Mouse (Mus musculus): ENCODE measurements at regions not wholly inside any gene's neighbourhood (a gene's known extent, or its start where the extent isn't known, plus 50 kb on each side); places are given as distances from the start of the nearest gene placed in this dataset.

- ATAC-seq (ENCODE audit: insufficient read depth, low read depth) (no peak), DNase-seq (ENCODE audit: low spot score) (peak; percentile 23)
- no peaks in the 10 kb centered on the region for H3K9me3 ChIP-seq (replicated peaks; ENCODE audit: control insufficient read depth, low read length)
- 34% methylated on average over 4 of the region's 4 CpGs for WGBS
- no peaks in the 10 kb centered on the region for H3K27me3 ChIP-seq (ENCODE audit: control insufficient read depth, insufficient read depth, low read length)
- peak; percentile 64 for TF ChIP-seq CTCF (IDR thresholded peaks at IDR 0.05; ENCODE audit: low read depth)
- TF ChIP-seq EP300 (IDR thresholded peaks at IDR 0.05; ENCODE audit: low read depth): no peak
- no peaks in the 10 kb centered on the region for H3K36me3 ChIP-seq (replicated peaks; ENCODE audit: control insufficient read depth, insufficient read depth, low read length)
- no peaks in the 10 kb centered on the region for H3K4me1 ChIP-seq (ENCODE audit: control insufficient read depth, insufficient read depth)
- no peak overlapping the region for H3K9ac ChIP-seq (replicated peaks; ENCODE audit: low read depth, low read length)
- no peak overlapping the region for H3K4me3 ChIP-seq (ENCODE audit: low read depth, low read length)
- H3K27ac ChIP-seq (ENCODE audit: low read depth): no peak overlapping the region
- H3K4me2 ChIP-seq (ENCODE audit: low read depth, low read length): no peak overlapping the region
Measured at GRCm38 (mm10) chr11:52521879-52522278, 125.7 kb downstream of the 9530068E07Rik start.

- H3K27me3 ChIP-seq (ENCODE audit: control insufficient read depth, insufficient read depth, low read length): no peaks in the 10 kb centered on the region
- no peak overlapping the region for H3K9ac ChIP-seq (replicated peaks; ENCODE audit: low read depth, low read length)
- WGBS: 58% methylated on average over 3 of the region's 3 CpGs
- no peaks in the 10 kb centered on the region for H3K4me1 ChIP-seq (ENCODE audit: control insufficient read depth, insufficient read depth)
- ATAC-seq (ENCODE audit: insufficient read depth, low read depth) (no peak), DNase-seq (ENCODE audit: low spot score) (no peak)
- H3K9me3 ChIP-seq (replicated peaks; ENCODE audit: control insufficient read depth, low read length): no peaks in the 10 kb centered on the region
- H3K4me2 ChIP-seq (ENCODE audit: low read depth, low read length): no peak overlapping the region
- no peak for TF ChIP-seq EP300 (IDR thresholded peaks at IDR 0.05; ENCODE audit: low read depth)
- TF ChIP-seq CTCF (IDR thresholded peaks at IDR 0.05; ENCODE audit: low read depth): no peak
- no peak overlapping the region for H3K4me3 ChIP-seq (ENCODE audit: low read depth, low read length)
- H3K36me3 ChIP-seq (replicated peaks; ENCODE audit: control insufficient read depth, insufficient read depth, low read length): no peaks in the 10 kb centered on the region
- no peak overlapping the region for H3K27ac ChIP-seq (ENCODE audit: low read depth)
Measured at GRCm38 (mm10) chr11:52522384-52522783, 126.2 kb downstream of the 9530068E07Rik start.

- 41% methylated on average over 4 of the region's 4 CpGs for WGBS
- ATAC-seq (ENCODE audit: insufficient read depth, low read depth) (no peak), DNase-seq (ENCODE audit: low spot score) (no peak)
- Histone ChIP-seq H3K9ac (replicated peaks; ENCODE audit: low read depth, low read length) (no peak overlapping the region), H3K4me1 (ENCODE audit: control insufficient read depth, insufficient read depth) (no peaks in the 10 kb centered on the region), H3K27me3 (ENCODE audit: control insufficient read depth, insufficient read depth, low read length) (no peaks in the 10 kb centered on the region), H3K4me2 (ENCODE audit: low read depth, low read length) (no peak overlapping the region), H3K9me3 (replicated peaks; ENCODE audit: control insufficient read depth, low read length) (no peaks in the 10 kb centered on the region), H3K4me3 (ENCODE audit: low read depth, low read length) (no peak overlapping the region), H3K27ac (ENCODE audit: low read depth) (no peak overlapping the region), H3K36me3 (replicated peaks; ENCODE audit: control insufficient read depth, insufficient read depth, low read length) (no peaks in the 10 kb centered on the region)
- no peak for TF ChIP-seq EP300 (IDR thresholded peaks at IDR 0.05; ENCODE audit: low read depth)
- no peak for TF ChIP-seq CTCF (IDR thresholded peaks at IDR 0.05; ENCODE audit: low read depth)
Measured at GRCm38 (mm10) chr11:52523191-52523590, 127.0 kb downstream of the 9530068E07Rik start.

GRCm38 (mm10) chr11:52523671-52524070 lies 127.4 kb downstream of the 9530068E07Rik start:
- ATAC-seq (ENCODE audit: insufficient read depth, low read depth) (no peak), DNase-seq (ENCODE audit: low spot score) (no peak)
- no peaks in the 10 kb centered on the region for H3K4me1 ChIP-seq (ENCODE audit: control insufficient read depth, insufficient read depth)
- H3K4me3 ChIP-seq (ENCODE audit: low read depth, low read length): no peak overlapping the region
- no peaks in the 10 kb centered on the region for H3K27me3 ChIP-seq (ENCODE audit: control insufficient read depth, insufficient read depth, low read length)
- H3K9ac ChIP-seq (replicated peaks; ENCODE audit: low read depth, low read length): no peak overlapping the region
- no peak overlapping the region for H3K4me2 ChIP-seq (ENCODE audit: low read depth, low read length)
- no peaks in the 10 kb centered on the region for H3K9me3 ChIP-seq (replicated peaks; ENCODE audit: control insufficient read depth, low read length)
- WGBS: 48% methylated on average over 2 of the region's 2 CpGs
- no peaks in the 10 kb centered on the region for H3K36me3 ChIP-seq (replicated peaks; ENCODE audit: control insufficient read depth, insufficient read depth, low read length)
- TF ChIP-seq CTCF (IDR thresholded peaks at IDR 0.05; ENCODE audit: low read depth) (no peak), EP300 (IDR thresholded peaks at IDR 0.05; ENCODE audit: low read depth) (no peak)
- H3K27ac ChIP-seq (ENCODE audit: low read depth): no peak overlapping the region

- no peak for TF ChIP-seq CTCF (IDR thresholded peaks at IDR 0.05; ENCODE audit: low read depth)
- no peak for TF ChIP-seq EP300 (IDR thresholded peaks at IDR 0.05; ENCODE audit: low read depth)
- no peak overlapping the region for H3K9ac ChIP-seq (replicated peaks; ENCODE audit: low read depth, low read length)
- no peaks in the 10 kb centered on the region for H3K4me1 ChIP-seq (ENCODE audit: control insufficient read depth, insufficient read depth)
- 58% methylated on average over 6 of the region's 6 CpGs for WGBS
- H3K27ac ChIP-seq (ENCODE audit: low read depth): no peak overlapping the region
- H3K36me3 ChIP-seq (replicated peaks; ENCODE audit: control insufficient read depth, insufficient read depth, low read length): no peaks in the 10 kb centered on the region
- no peaks in the 10 kb centered on the region for H3K27me3 ChIP-seq (ENCODE audit: control insufficient read depth, insufficient read depth, low read length)
- no peak overlapping the region for H3K4me2 ChIP-seq (ENCODE audit: low read depth, low read length)
- no peak overlapping the region for H3K4me3 ChIP-seq (ENCODE audit: low read depth, low read length)
- H3K9me3 ChIP-seq (replicated peaks; ENCODE audit: control insufficient read depth, low read length): no peaks in the 10 kb centered on the region
- ATAC-seq (ENCODE audit: insufficient read depth, low read depth): no peak
- DNase-seq (ENCODE audit: low spot score): no peak
Measured at GRCm38 (mm10) chr11:52525446-52525845, 129.2 kb downstream of the 9530068E07Rik start.

- no peak for DNase-seq (ENCODE audit: low spot score)
- Histone ChIP-seq H3K4me2 (ENCODE audit: low read depth, low read length) (no peak overlapping the region), H3K9ac (replicated peaks; ENCODE audit: low read depth, low read length) (no peak overlapping the region), H3K27ac (ENCODE audit: low read depth) (no peak overlapping the region), H3K27me3 (ENCODE audit: control insufficient read depth, insufficient read depth, low read length) (no peaks in the 10 kb centered on the region), H3K4me3 (ENCODE audit: low read depth, low read length) (no peak overlapping the region), H3K36me3 (replicated peaks; ENCODE audit: control insufficient read depth, insufficient read depth, low read length) (no peaks in the 10 kb centered on the region), H3K4me1 (ENCODE audit: control insufficient read depth, insufficient read depth) (no peaks in the 10 kb centered on the region), H3K9me3 (replicated peaks; ENCODE audit: control insufficient read depth, low read length) (no peaks in the 10 kb centered on the region)
- TF ChIP-seq EP300 (IDR thresholded peaks at IDR 0.05; ENCODE audit: low read depth) (no peak), CTCF (IDR thresholded peaks at IDR 0.05; ENCODE audit: low read depth) (no peak)
- WGBS: 72% methylated on average over 6 of the region's 6 CpGs
- ATAC-seq (ENCODE audit: insufficient read depth, low read depth): no peak
Measured at GRCm38 (mm10) chr11:52526306-52526705, 130.1 kb downstream of the 9530068E07Rik start.
